ENCODE assay signal across 16 mouse cellular contexts in genomic region chr14:48826421-48826820, GRCm38 (mm10).
"Had no signal": no experiment of that assay in that cellular context is flagged by ENCODE, and none has a peak within 500 bp of the region (broad histone marks: within the 10 kb centered on the region; RNA-seq: fewer than 3 reads in every experiment).

No protein-coding gene starts in this region.

- H3K27me3 ChIP-seq: neural tube, embryonic 13.5 days; neural tube, embryonic 15.5 days; stomach, embryonic 15.5 days had no signal

- DNase-seq: retina, postnatal 1 day; right cerebral cortex, adult 18-20 months; right cerebral cortex, postnatal 14 days; right cerebral cortex, postnatal 25 days; right cerebral cortex, postnatal 4 days; spleen, adult 18-20 months; thymus, adult 18-20 months; thymus, adult 2 months; thymus, postnatal 14 days; thymus, postnatal 25 days; thymus, postnatal 36 days; thymus, postnatal 4 days had no signal

- H3K9ac ChIP-seq: neural tube, embryonic 13.5 days; neural tube, embryonic 15.5 days; stomach, embryonic 15.5 days had no signal

- H3K36me3 ChIP-seq: neural tube, embryonic 13.5 days; neural tube, embryonic 15.5 days; stomach, embryonic 15.5 days had no signal

- H3K4me2 ChIP-seq: neural tube, embryonic 13.5 days; neural tube, embryonic 15.5 days; stomach, embryonic 15.5 days had no signal

- H3K9me3 ChIP-seq: neural tube, embryonic 13.5 days; neural tube, embryonic 15.5 days; stomach, embryonic 15.5 days had no signal

- H3K4me1 ChIP-seq: neural tube, embryonic 15.5 days; stomach, embryonic 15.5 days had no signal

- H3K27ac ChIP-seq: neural tube, embryonic 13.5 days; neural tube, embryonic 15.5 days; stomach, embryonic 15.5 days; stomach, postnatal 0 days had no signal

- H3K4me3 ChIP-seq: neural tube, embryonic 13.5 days; neural tube, embryonic 15.5 days; stomach, embryonic 15.5 days had no signal
